Mouse (Mus musculus) left cerebral cortex, adult 2 months (tissue): ENCODE results near the gene Prss22. TPM values are rescaled to one million over a fixed set of nuclear protein-coding genes. Genes with fewer than 3 reads are reported as not detected.
A peak's percentile ranks its signal among the peaks of the same experiment; 100 is the strongest.
"Not testable (repeated sequence)": the region's sequence is repeated elsewhere in the genome, so short reads cannot be mapped to it uniquely, and the experiment has no call there.

Source experiments
- DNase-seq, 2 experiments: peaks; one replicate each; pipeline ENCODE4 v3.0.0; 2021 to 2022; ENCODE audit warnings: low spot score in 2 of 2, mixed read lengths in 1 of 2; ENCODE audit errors: extremely low spot score in 1 of 2
- H3K27ac ChIP-seq: fragments of 200-600 bp; 2 replicates; pipeline ENCODE4 v1.8.1; 2022
- H3K4me3 ChIP-seq: fragments of 200-600 bp; 2 replicates; pipeline ENCODE4 v1.8.1; 2022
- CTCF ChIP-seq: fragments of 200-600 bp; IDR thresholded peaks from 2 replicates; pipeline ENCODE4 v1.8.1; 2022; ENCODE audit warnings: antibody characterized with exemption, mild to moderate bottlenecking, moderate library complexity
- intact Hi-C: fragments of 180-260 bp; cut with DNase I; formaldehyde crosslinking; loops from one replicate; pipeline ENCODE4 v1.15.1; 2025
- microRNA-seq, 2 experiments: library from miRNA; unstranded; fragments of <30 nt; microRNA quantifications; one replicate each; pipeline ENCODE4 v1.2.0; 2021
- total RNA-seq, 2 experiments: library from RNA; stranded (reverse); gene quantifications; 2 replicates each; pipeline ENCODE4 v1.2.3; 2021

Gene Prss22
- total RNA-seq, 2 experiments from 2014 or later = 0.70 to 1.5 TPM

DNA sequence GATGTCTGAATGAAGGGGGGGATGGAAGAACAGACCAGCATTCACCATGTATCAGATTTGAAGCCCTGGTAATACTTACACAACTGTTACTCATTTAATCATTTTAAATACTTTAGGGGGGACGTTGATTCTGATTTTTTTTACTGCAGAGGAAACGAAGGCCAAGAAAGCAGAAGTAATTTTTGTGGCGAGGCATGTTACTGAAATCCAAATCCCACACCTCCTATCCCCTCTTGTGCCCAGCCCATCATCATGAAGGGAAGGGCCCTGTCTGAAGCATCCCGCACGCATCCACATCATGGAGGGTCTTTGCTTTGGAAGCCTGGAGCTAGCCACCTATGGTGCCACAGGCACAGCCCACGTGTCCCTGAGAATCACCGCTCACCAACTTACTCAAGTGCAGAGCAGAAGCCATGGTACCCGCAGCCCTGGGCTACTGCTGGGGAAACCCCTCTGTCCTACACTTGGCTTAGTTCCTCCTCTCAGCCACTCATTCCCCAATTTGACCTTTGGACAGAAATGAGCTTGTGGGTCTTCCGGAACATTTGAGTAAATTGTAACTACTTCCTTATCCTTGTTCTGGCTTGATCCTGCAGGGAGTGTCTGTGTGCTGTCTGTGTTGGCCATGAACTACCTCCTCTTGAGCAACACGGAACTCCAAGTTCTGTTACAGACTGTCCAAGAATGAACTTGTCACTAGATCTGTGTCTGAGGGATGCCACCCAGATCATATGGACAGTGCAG lies 31.1 kb downstream of the Prss22 start:
- no peak for DNase-seq
- TF ChIP-seq CTCF = no peak
- Histone ChIP-seq H3K4me3 (no peak overlapping the region), H3K27ac (no peak overlapping the region)
- intact Hi-C loops = no loop called here

DNA sequence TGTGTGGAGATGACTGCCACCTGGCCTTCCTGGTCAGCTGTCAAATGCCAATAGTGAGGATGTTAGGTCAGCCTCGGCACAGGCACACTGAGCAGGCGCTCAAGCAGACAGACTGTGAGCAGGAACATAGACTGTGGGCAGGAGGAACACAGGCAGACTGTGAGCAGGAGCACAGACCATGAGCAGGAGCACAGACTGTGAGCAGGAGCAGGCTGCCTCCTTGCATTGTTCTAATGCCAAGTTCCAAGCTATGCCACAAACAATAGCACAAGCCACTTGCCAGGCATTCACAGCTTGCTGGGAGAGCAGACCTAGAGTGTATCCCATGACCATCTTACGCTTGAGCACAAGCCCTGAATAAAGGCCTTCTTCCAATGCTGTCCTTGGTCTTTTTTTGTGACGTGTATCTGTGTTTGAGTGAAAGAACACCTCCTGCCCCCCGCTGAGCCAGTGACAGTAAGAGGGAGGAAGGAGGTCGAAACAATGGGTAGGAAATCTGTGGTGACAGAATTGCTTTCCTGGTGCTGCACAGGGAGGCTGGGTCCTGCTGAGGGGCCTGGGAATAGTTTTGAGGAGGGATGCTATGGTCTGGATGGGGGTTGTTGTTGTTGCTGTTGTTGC lies 32.0 kb downstream of the Prss22 start:
- Histone ChIP-seq H3K27ac (no peak overlapping the region), H3K4me3 (no peak overlapping the region)
- DNase-seq = no peak
- intact Hi-C loops = no loop called here
- TF ChIP-seq CTCF = no peak

DNA sequence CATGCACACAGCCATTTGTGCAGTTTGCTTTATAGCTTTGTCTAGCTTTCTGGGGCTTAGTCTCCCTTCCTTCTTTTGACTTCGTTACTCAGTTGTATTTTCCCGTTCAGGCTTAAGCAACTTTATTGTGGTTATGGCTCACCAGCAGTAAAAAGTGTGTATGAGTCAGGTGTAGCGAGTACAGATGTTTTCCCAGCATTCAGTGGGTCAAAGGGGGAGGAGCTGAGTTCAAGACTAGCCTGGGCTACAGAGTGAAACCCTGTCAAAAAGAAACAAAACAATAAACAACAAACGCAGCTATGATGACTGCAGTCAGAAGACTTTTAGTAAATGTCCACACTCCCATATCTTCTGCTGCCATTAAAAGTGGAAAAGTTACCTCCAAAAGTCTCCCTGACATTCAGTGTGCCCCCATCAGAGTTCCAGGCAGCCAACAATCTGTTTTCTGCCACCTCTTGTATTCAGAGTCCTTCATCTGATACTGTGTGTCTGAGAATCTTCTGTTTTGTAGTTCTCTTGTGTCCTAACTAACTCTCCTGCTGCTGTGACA lies 36.3 kb downstream of the Prss22 start:
- no peak for DNase-seq
- H3K27ac ChIP-seq = no peak overlapping the region
- intact Hi-C loops = loop anchor here (5.0 kb wide), 1 partner anchor 189 kb away; the partner anchor contains the start of gene Flywch1
- no peak for TF ChIP-seq CTCF
- no peak overlapping the region for H3K4me3 ChIP-seq

DNA sequence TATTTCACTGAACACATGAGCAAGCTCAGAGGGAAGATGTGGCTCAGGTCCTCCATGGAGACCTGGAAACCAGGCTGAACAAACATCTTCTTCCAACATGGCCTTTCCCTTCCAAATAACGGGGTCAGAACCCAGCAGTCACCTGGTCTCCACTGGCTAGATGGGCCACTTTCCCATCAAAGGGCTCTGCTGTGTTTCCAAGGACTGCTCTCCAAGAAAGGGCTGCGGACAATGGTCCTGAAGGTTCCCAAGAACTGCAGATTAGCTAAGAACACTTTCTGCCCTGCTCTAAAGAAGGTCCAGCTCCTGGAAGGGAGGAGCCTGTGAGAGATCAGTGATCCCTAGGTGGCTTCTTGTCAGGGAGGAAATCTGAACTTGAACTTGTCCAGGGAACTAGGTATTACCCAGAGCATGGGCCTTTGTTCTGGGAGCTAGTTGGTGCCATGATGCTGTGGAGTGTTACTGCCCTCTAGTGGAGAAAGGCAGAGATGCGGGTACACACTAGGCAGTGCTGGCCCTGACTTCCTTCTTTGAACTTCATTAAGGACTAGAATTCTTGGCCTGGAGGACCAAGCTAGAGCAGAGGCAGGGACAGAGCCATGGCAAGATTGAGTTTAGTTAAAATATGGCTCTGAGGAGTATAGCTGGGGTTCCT lies 37.7 kb downstream of the Prss22 start:
- intact Hi-C loops = loop anchor here (1.0 to 5.0 kb wide), 3 partner anchors 86 to 188 kb away; partner anchors contain the start of gene Flywch1
- H3K27ac ChIP-seq = no peak overlapping the region
- peak; percentile 99 for TF ChIP-seq CTCF
- no peak overlapping the region for H3K4me3 ChIP-seq
- peak; percentile 78 to 83 for DNase-seq

DNA sequence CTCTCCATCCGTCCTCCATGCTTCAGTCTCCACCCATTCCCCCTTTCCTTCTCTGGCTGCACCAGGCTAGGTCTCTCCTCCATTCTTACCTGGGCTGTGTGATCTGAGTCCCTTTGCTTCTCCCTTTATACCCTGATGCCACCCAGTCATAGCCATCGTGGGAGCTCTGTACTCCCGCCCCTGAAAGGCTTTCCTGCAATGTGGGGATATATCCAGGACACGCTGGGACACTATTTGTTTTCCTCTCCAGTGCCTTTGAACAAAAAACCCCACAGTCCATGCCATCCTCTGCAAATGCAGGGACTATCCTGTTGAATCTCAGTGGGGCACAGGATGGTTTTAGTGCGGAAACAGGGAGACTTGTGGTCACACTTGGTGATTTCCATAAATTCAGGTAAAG lies 42.7 kb downstream of the Prss22 start, which contains the start of gene Sbpl:
TSS of gene Sbpl (minus strand) at position 101 of the 400 bp plus-strand sequence.
- no peak for TF ChIP-seq CTCF
- H3K4me3 ChIP-seq = no peak within 1 kb of the TSS
- no peak within 1 kb of the TSS for H3K27ac ChIP-seq
- no peak for DNase-seq
- intact Hi-C loops = no loop called here

DNA sequence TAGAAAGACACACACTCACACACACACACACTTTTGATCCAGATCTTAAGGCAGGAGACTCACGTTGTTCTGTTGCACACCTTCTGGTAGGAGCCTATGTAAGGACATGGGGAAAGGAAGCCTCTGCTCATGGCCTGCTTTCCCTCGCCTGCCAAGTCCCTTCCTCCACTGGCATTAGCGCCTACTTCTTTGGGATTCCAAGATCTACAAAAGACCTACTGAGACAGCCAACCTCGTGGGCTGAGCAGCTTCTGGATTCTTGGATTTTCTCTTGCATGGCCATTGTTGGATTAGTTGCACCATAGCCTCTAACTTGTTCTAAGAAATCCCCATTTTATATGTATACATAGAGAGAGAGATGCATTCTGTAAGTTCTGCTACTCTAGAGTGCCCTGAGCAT lies 47.1 kb downstream of the Prss22 start:
- DNase-seq, H3K27ac ChIP-seq, H3K4me3 ChIP-seq, intact Hi-C loops: not testable (repeated sequence)

DNA sequence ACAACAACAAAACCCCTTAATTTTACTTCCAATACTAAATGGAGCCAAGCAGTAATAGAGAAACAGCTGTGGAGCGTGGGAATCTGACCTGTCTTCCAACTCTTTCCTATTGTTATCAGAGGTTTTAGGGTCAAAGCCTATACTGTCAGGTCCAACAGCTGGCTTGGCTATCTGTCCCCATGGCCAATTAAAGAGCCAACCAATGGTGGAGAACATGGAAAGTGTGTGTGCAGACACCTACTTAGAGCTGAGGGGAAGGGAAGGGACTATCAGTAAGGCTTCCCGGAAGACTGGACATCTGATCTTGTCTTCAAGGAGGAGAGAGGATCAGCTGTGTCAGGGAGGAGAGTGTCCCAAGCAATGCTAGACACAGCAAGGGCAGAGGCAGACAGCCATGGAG lies 48.8 kb downstream of the Prss22 start:
- H3K27ac ChIP-seq = no peak overlapping the region
- no peak for TF ChIP-seq CTCF
- DNase-seq = no peak
- intact Hi-C loops = no loop called here
- H3K4me3 ChIP-seq = no peak overlapping the region

DNA sequence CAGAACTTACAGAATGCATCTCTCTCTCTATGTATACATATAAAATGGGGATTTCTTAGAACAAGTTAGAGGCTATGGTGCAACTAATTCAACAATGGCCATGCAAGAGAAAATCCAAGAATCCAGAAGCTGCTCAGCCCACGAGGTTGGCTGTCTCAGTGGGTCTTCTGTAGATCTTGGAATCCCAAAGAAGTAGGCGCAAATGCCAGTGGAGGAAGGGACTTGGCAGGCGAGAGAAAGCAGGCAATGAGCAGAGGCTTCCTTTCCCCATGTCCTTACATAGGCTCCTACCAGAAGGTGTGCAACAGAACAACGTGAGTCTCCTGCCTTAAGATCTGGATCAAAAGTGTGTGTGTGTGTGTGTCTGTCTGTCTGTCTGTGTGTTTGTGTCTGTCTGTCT lies 50.4 kb downstream of the Prss22 start:
- H3K4me3 ChIP-seq, intact Hi-C loops, H3K27ac ChIP-seq, DNase-seq: not testable (repeated sequence)

Small RNAs within 50 kb of the gene (microRNA-seq; reads per million reads assigned to microRNA genes)
- 0 reads per million in 2 experiments for gene Gm27700

Other genes with a start within 250 kb of the Prss22 start
- 100 to 1,000 TPM; 425 to 428 TPM for gene Flywch1, start 226.5 kb downstream of the Prss22 start, total RNA-seq
- 10 to 100 TPM; 11.9 to 13.7 TPM for gene Flywch2, start 212.0 kb downstream of the Prss22 start, total RNA-seq
- gene Srrm2, start 207.6 kb downstream of the Prss22 start, total RNA-seq = 100 to 1,000 TPM; 671 to 678 TPM
- 100 to 1,000 TPM; 337 to 365 TPM for gene Elob, start 169.0 kb downstream of the Prss22 start, total RNA-seq
- not detected for gene Prss33, start 162.0 kb downstream of the Prss22 start, total RNA-seq
- gene Prss32, start 154.2 kb downstream of the Prss22 start, total RNA-seq = not detected
- gene Prss41, start 153.9 kb downstream of the Prss22 start, total RNA-seq = 1 to 10 TPM; 1.1 to 2.2 TPM
- not detected for gene Prss21, start 130.0 kb downstream of the Prss22 start, total RNA-seq
- not detected for gene Dcpp1, start 117.2 kb downstream of the Prss22 start, total RNA-seq
- not detected for gene Dcpp2, start 117.2 kb downstream of the Prss22 start, total RNA-seq
- gene Dcpp3, start 80.6 kb downstream of the Prss22 start, total RNA-seq = not detected
- gene Sbp, start 56.4 kb downstream of the Prss22 start, total RNA-seq = not detected
- gene Sbpl, start 42.8 kb downstream of the Prss22 start, total RNA-seq = not detected
- 1 to 10 TPM in 1 of 2 experiments, under 1 TPM in 1; 0.45 to 1.1 TPM for gene Prss30, start 17.5 kb downstream of the Prss22 start, total RNA-seq
- gene Prss27, start 40.0 kb upstream of the Prss22 start, total RNA-seq = not detected
- gene Kctd5, start 75.4 kb upstream of the Prss22 start, total RNA-seq = 10 to 100 TPM; 25.0 to 26.4 TPM
- gene Pdpk1, start 152.8 kb upstream of the Prss22 start, total RNA-seq = 100 to 1,000 TPM; 114 to 116 TPM
- 10 to 100 TPM; 29.2 to 32.0 TPM for gene Amdhd2, start 165.7 kb upstream of the Prss22 start, total RNA-seq
- 1,000 to 10,000 TPM; 1,211 to 1,240 TPM for gene Atp6v0c, start 171.6 kb upstream of the Prss22 start, total RNA-seq
- gene Tbc1d24, start 207.5 kb upstream of the Prss22 start, total RNA-seq = 10 to 100 TPM; 63.3 to 69.7 TPM
- 10 to 100 TPM; 10.5 to 11.5 TPM for gene Ntn3, start 211.4 kb upstream of the Prss22 start, total RNA-seq
- 10 to 100 TPM; 10.8 to 11.0 TPM for gene Tedc2, start 222.8 kb upstream of the Prss22 start, total RNA-seq